Mouse (Mus musculus): Measurements from ENCODE around the gene Rap1gap2.

GRCm38 (mm10) chr11:74653385-74653784, 42.7 kb upstream of the Rap1gap2 start:
- TF ChIP-seq MEF2A (IDR thresholded peaks at IDR 0.05; ENCODE audit: borderline replicate concordance, low read depth, low read length) (no peak), MYC (IDR thresholded peaks at IDR 0.05; ENCODE audit: low read depth, low read length) (no peak), CTCF (conservative IDR thresholded peaks at IDR 0.05 in 1 of 2, IDR thresholded peaks at IDR 0.05 in 1 of 2; ENCODE audit: low read depth in 2 of 2, low read length in 2 of 2) (no peak), POLR2A (IDR thresholded peaks at IDR 0.05; ENCODE audit: low read depth, low read length) (no peak), TBP (conservative IDR thresholded peaks at IDR 0.05; ENCODE audit: low read depth, low read length) (no peak), RAD21 (IDR thresholded peaks at IDR 0.05; ENCODE audit: low read depth, low read length) (no peak), SMC3 (IDR thresholded peaks at IDR 0.05; ENCODE audit: low read depth, low read length) (no peak)
